In genomic region chr2:76248242-76248641, GRCm38 (mm10) we compare ENCODE assay signal across 23 mouse cellular contexts.
A peak's percentile ranks its signal among the peaks of the same experiment; 100 is the strongest.
DNase-seq lines count a peak whose midpoint lies in the region; ATAC-seq and TF ChIP-seq lines count a peak whose summit lies in the region.
"Had no signal": no experiment of that assay in that cellular context is flagged by ENCODE, and none has a peak within 500 bp of the region (broad histone marks: within the 10 kb centered on the region; RNA-seq: fewer than 3 reads in every experiment).

No protein-coding gene starts in this region.

- no peaks in the 10 kb centered on the region for H3K9me3 ChIP-seq in kidney, embryonic 16.5 days (ENCODE audit: low read length)
- H3K9me3 ChIP-seq: forebrain, embryonic 10.5 days; forebrain, embryonic 13.5 days; hindbrain, embryonic 10.5 days; hindbrain, embryonic 13.5 days; intestine, embryonic 15.5 days had no signal

- no peak overlapping the region for H3K4me3 ChIP-seq in kidney, embryonic 16.5 days (ENCODE audit: low read length)
- H3K4me3 ChIP-seq in testis, adult 2 months (ENCODE audit: control insufficient read depth, low read depth, low read length), result peak overlapping the region; percentile 3; the same call in 1 of the 2 replicates
- H3K4me3 ChIP-seq: forebrain, embryonic 10.5 days; forebrain, embryonic 13.5 days; hindbrain, embryonic 10.5 days; hindbrain, embryonic 13.5 days; intestine, embryonic 15.5 days had no signal

- DNase-seq in embryo, embryonic 11 days, result peak; percentile 13
- DNase-seq in embryo, embryonic 10.5 days (ENCODE audit: low spot score), result no peak
- DNase-seq in kidney, adult 9 months, result no peak
- no peak for DNase-seq in testis, postnatal 10 days (ENCODE audit: low spot score)
- no peak for DNase-seq in heart, postnatal 36 days
- DNase-seq: adrenal gland, postnatal 25 days; cerebellum, adult 11-12 months; cerebellum, adult 8-10 months; cerebellum, postnatal 10 days; cerebellum, postnatal 36 days; gastrocnemius, postnatal 10 days; heart, adult 11 months had no signal

- TF ChIP-seq CTCF in testis, adult 2 months (IDR thresholded peaks at IDR 0.05; ENCODE audit: control insufficient read depth, insufficient read depth, insufficient replicate concordance, low read depth, low read length), result no peak

- H3K9ac ChIP-seq in kidney, embryonic 16.5 days (replicated peaks; ENCODE audit: low read length), result no peak overlapping the region
- H3K9ac ChIP-seq: forebrain, embryonic 13.5 days; hindbrain, embryonic 13.5 days; intestine, embryonic 15.5 days had no signal

- H3K36me3 ChIP-seq in kidney, embryonic 16.5 days (ENCODE audit: insufficient read depth, low read length), result no peaks in the 10 kb centered on the region
- H3K36me3 ChIP-seq in testis, adult 2 months (ENCODE audit: control insufficient read depth, insufficient read depth, low read length), result no peaks in the 10 kb centered on the region
- H3K36me3 ChIP-seq: forebrain, embryonic 10.5 days; hindbrain, embryonic 10.5 days; hindbrain, embryonic 13.5 days; intestine, embryonic 15.5 days had no signal

- H3K27me3 ChIP-seq in kidney, embryonic 16.5 days (ENCODE audit: insufficient read depth, low read length), result no peaks in the 10 kb centered on the region
- no peaks in the 10 kb centered on the region for H3K27me3 ChIP-seq in testis, adult 2 months (ENCODE audit: control insufficient read depth, insufficient read depth, low read length)
- H3K27me3 ChIP-seq: forebrain, embryonic 13.5 days; hindbrain, embryonic 13.5 days; intestine, embryonic 15.5 days had no signal

- intact Hi-C loops in heart, postnatal 36 days (cut with DNase I), result no loop called here

- 17% methylated on average over 9 of the region's 10 CpGs for WGBS in kidney, embryonic 16.5 days

- ATAC-seq in kidney, embryonic 16.5 days (ENCODE audit: low FRiP score, low TSS enrichment), result peak; percentile 78
- ATAC-seq: CD4-positive, CD25-positive, alpha-beta regulatory T cell, adult 4 months; forebrain, embryonic 13.5 days; forebrain, embryonic 16.5 days; hindbrain, embryonic 16.5 days; intestine, embryonic 15.5 days had no signal

- no peaks in the 10 kb centered on the region for H3K4me1 ChIP-seq in kidney, embryonic 16.5 days (ENCODE audit: insufficient read depth, low read length)
- H3K4me1 ChIP-seq in testis, adult 2 months (ENCODE audit: control insufficient read depth, insufficient read depth, low read length), result peaks cover 5% of the 10 kb centered on the region
- H3K4me1 ChIP-seq: forebrain, embryonic 10.5 days; forebrain, embryonic 13.5 days; hindbrain, embryonic 13.5 days; intestine, embryonic 15.5 days had no signal

- H3K27ac ChIP-seq in kidney, embryonic 16.5 days (ENCODE audit: low read length), result no peak overlapping the region
- H3K27ac ChIP-seq in testis, adult 2 months (ENCODE audit: control insufficient read depth, insufficient read depth, low read depth, low read length), result no peak overlapping the region
- H3K27ac ChIP-seq: forebrain, embryonic 10.5 days; forebrain, embryonic 13.5 days; hindbrain, embryonic 10.5 days; hindbrain, embryonic 13.5 days; intestine, embryonic 15.5 days had no signal

- no peak for TF ChIP-seq POLR2A in testis, adult 2 months (IDR thresholded peaks at IDR 0.05; ENCODE audit: control insufficient read depth, low read depth, low read length)

- peak overlapping the region; percentile 34 for H3K4me2 ChIP-seq in kidney, embryonic 16.5 days (replicated peaks; ENCODE audit: low read depth, low read length)
- H3K4me2 ChIP-seq: forebrain, embryonic 13.5 days; heart, embryonic 11.5 days; hindbrain, embryonic 13.5 days; intestine, embryonic 15.5 days had no signal
